Mouse (Mus musculus) embryonic facial prominence, embryonic 11.5 days (tissue): ENCODE results near the gene Stim1. TPM values are rescaled to one million over a fixed set of nuclear protein-coding genes. Genes with fewer than 3 reads are reported as not detected.

ENCODE experiments used
- ATAC-seq: fragments of 200-750 bp; cut with Nextera tagmentation; replicated peaks from 2 replicates; pipeline ENCODE4 v1.8.0; 2017; ENCODE audit warnings: low read depth; ENCODE audit not compliant: insufficient number of reproducible peaks, low FRiP score, low TSS enrichment
- DNase-seq: peaks from one replicate; pipeline ENCODE4 v3.0.0-alpha.2; 2015; ENCODE audit warnings: low spot score
- H3K27ac ChIP-seq: fragments of 300-500 bp; sonication (generic); replicated peaks from 2 replicates; pipeline ENCODE4 v1.5.1; 2014; ENCODE audit warnings: mild to moderate bottlenecking, low read depth, low read length, control low read depth
- H3K27me3 ChIP-seq: fragments of 300-500 bp; sonication (generic); 2 replicates; pipeline ENCODE4 v1.6.1; 2014; ENCODE audit warnings: mild to moderate bottlenecking, low read length, moderate library complexity, mixed read lengths; ENCODE audit not compliant: control insufficient read depth, insufficient read depth
- H3K36me3 ChIP-seq: fragments of 300-500 bp; sonication (generic); replicated peaks from 2 replicates; pipeline ENCODE4 v1.6.1; 2014; ENCODE audit warnings: low read depth, mild to moderate bottlenecking, low read length, moderate library complexity, mixed read lengths; ENCODE audit not compliant: control insufficient read depth, insufficient read depth
- H3K4me1 ChIP-seq: fragments of 300-500 bp; sonication (generic); 2 replicates; pipeline ENCODE4 v1.6.1; 2014; ENCODE audit warnings: low read length, mixed read lengths; ENCODE audit not compliant: control insufficient read depth, insufficient read depth
- H3K4me2 ChIP-seq: fragments of 300-500 bp; sonication (generic); 2 replicates; pipeline ENCODE4 v1.6.1; 2014; ENCODE audit warnings: low read depth, mild to moderate bottlenecking, control low read depth, low read length, moderate library complexity
- H3K4me3 ChIP-seq: fragments of 300-500 bp; sonication (generic); 2 replicates; pipeline ENCODE4 v1.5.1; 2014; ENCODE audit warnings: low read depth, low read length, control low read depth
- H3K9ac ChIP-seq: fragments of 300-500 bp; sonication (generic); replicated peaks from 2 replicates; pipeline ENCODE4 v1.6.1; 2014; ENCODE audit warnings: mild to moderate bottlenecking, control low read depth, low read length
- H3K9me3 ChIP-seq: fragments of 300-500 bp; sonication (generic); replicated peaks from 2 replicates; pipeline ENCODE4 v1.6.1; 2016; ENCODE audit warnings: mild to moderate bottlenecking, low read length, inconsistent platforms, mixed read lengths; ENCODE audit not compliant: control insufficient read depth
- WGBS: fragments of 180-500 bp; shearing (Covaris S2); extraction: QIAGEN DNeasy Blood & Tissue Kit; methylation state at CpG from one replicate; pipeline ENCODE4 v1.1.7; 2014; 5-methylcytosine and 5-hydroxymethylcytosine counted together
- polyA plus RNA-seq: library from polyadenylated mRNA; unstranded; fragments of >200 nt; fragmentation: Nextera tagmentation; extraction: Ambion mirVana; gene quantifications from 2 replicates; pipeline ENCODE4 v1.2.1, GENCODE M21; 2014

The Stim1 gene
- polyA plus RNA-seq, 1 experiment from 2014 or later = 10.6 TPM

- no peak overlapping the region for H3K27ac ChIP-seq
- H3K27me3 ChIP-seq = no peaks in the 10 kb centered on the region
- 93% methylated on average over 6 of the region's 6 CpGs for WGBS
- no peak overlapping the region for H3K4me3 ChIP-seq
- no peaks in the 10 kb centered on the region; the same call in 1 of the 2 replicates for H3K36me3 ChIP-seq
- H3K9me3 ChIP-seq = no peaks in the 10 kb centered on the region
- H3K4me1 ChIP-seq = no peaks in the 10 kb centered on the region
- H3K9ac ChIP-seq = no peak overlapping the region
- no peak overlapping the region for H3K4me2 ChIP-seq
- no peak for DNase-seq
- no peak for ATAC-seq
Observed at GRCm38 (mm10) chr7:102229814-102230213, 37.8 kb upstream of the Stim1 start.

GRCm38 (mm10) chr7:102233059-102233458 is 34.5 kb upstream of the Stim1 start:
- no peaks in the 10 kb centered on the region for H3K27me3 ChIP-seq
- 83% methylated on average over 4 of the region's 4 CpGs for WGBS

GRCm38 (mm10) chr7:102238686-102239286 is 28.8 kb upstream of the Stim1 start:
- 83% methylated on average over 8 of the region's 8 CpGs for WGBS
- Histone ChIP-seq H3K4me3 (no peak overlapping the region), H3K9me3 (no peaks in the 10 kb centered on the region), H3K4me1 (no peaks in the 10 kb centered on the region), H3K9ac (no peak overlapping the region), H3K36me3 (peaks cover 12% of the 10 kb centered on the region), H3K27ac (no peak overlapping the region), H3K27me3 (no peaks in the 10 kb centered on the region), H3K4me2 (no peak overlapping the region)
- ATAC-seq (no peak), DNase-seq (no peak)

More at GRCm38 (mm10) chr7:102233059-102233458, 34.5 kb upstream of the Stim1 start:
- H3K27ac ChIP-seq = no peak overlapping the region
- no peaks in the 10 kb centered on the region for H3K4me1 ChIP-seq
- DNase-seq (no peak), ATAC-seq (no peak)
- H3K4me3 ChIP-seq = no peak overlapping the region
- H3K9ac ChIP-seq = no peak overlapping the region
- H3K4me2 ChIP-seq = no peak overlapping the region
- no peaks in the 10 kb centered on the region for H3K9me3 ChIP-seq
- H3K36me3 ChIP-seq = peaks cover 5% of the 10 kb centered on the region

GRCm38 (mm10) chr7:102239591-102239990 is 28.0 kb upstream of the Stim1 start:
- H3K36me3 ChIP-seq = peaks cover 12% of the 10 kb centered on the region
- DNase-seq = no peak
- H3K4me1 ChIP-seq = no peaks in the 10 kb centered on the region
- no peak overlapping the region for H3K27ac ChIP-seq
- WGBS = 92% methylated on average over 16 of the region's 16 CpGs
- ATAC-seq = no peak
- H3K9ac ChIP-seq = no peak overlapping the region
- no peaks in the 10 kb centered on the region for H3K27me3 ChIP-seq
- no peak overlapping the region for H3K4me3 ChIP-seq
- no peak overlapping the region for H3K4me2 ChIP-seq
- H3K9me3 ChIP-seq = no peaks in the 10 kb centered on the region

DNA sequence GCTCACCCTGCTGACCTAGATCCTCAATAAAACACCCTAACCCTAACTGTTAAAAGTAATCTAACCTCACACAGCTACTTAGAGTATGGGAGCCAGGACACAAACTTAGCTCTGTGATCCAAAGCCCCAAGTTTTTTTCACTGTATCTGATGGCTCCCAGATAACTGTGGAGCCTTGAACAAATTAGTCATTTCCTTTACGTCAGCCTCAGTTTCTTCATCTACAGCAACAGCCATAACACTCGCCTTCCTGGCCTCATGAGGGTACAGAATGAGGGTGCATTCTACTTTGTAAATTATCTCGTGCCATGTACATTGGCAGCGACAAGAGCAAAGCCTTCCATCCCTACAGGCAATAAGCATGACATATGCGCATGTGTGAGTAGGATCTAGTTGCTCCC is 25.2 kb upstream of the Stim1 start:
- Histone ChIP-seq H3K4me3 (no peak overlapping the region), H3K27me3 (no peaks in the 10 kb centered on the region), H3K4me1 (peaks cover 4% of the 10 kb centered on the region), H3K9me3 (no peaks in the 10 kb centered on the region), H3K27ac (no peak overlapping the region), H3K36me3 (peaks cover 8% of the 10 kb centered on the region), H3K4me2 (no peak overlapping the region), H3K9ac (no peak overlapping the region)
- ATAC-seq (no peak), DNase-seq (no peak)
- WGBS = 87% methylated on average over 5 of the region's 5 CpGs

DNA sequence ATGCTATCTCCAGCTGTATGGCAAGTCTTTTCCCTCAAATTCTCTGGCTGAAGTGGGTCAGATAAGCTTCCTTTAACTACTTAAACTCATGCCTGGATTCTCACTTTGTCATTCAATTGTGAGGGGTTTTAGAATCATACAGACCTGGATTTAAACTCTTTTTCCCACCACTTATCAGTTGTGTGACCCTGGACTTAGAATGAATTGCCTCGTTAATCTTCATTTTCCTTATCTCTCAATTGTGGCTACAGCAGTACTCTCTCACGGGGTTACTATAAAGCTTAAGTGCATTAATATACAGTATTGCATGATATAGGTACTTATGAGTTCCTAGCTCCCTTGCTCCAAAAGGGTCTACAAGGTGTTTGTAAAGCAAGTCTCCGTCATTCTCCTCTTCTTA is 24.7 kb upstream of the Stim1 start:
- Histone ChIP-seq H3K9ac (no peak overlapping the region), H3K4me3 (no peak overlapping the region), H3K4me2 (no peak overlapping the region), H3K9me3 (no peaks in the 10 kb centered on the region), H3K27me3 (no peaks in the 10 kb centered on the region), H3K4me1 (peaks cover 4% of the 10 kb centered on the region), H3K36me3 (peaks cover 7% of the 10 kb centered on the region), H3K27ac (no peak overlapping the region)
- 89% methylated on average over 3 of the region's 3 CpGs for WGBS
- DNase-seq (no peak), ATAC-seq (no peak)

DNA sequence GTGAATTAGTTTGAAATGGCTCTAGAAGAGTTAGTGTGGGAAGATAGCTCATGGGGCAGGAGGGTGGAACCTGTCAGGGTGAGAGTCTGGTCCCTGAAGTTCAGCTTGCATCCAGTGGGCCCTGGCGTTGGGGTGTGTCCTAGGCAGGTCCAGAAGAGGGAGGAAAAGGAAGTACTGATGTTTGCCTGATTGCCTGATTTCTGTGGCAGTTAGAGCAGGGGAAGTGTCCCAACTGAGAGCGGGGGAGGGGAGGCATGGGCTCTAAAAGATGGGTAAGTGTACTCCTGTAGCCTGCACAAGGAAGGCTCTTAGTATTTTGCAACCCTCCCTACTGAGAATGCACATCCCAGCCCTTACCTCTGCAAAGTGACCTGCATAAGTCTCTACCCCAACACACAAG is 23.7 kb upstream of the Stim1 start:
- H3K27me3 ChIP-seq = no peaks in the 10 kb centered on the region
- DNase-seq = no peak
- H3K36me3 ChIP-seq = peaks cover 4% of the 10 kb centered on the region; the same call in 1 of the 2 replicates
- H3K4me2 ChIP-seq = no peak overlapping the region
- peaks cover 4% of the 10 kb centered on the region for H3K4me1 ChIP-seq
- H3K4me3 ChIP-seq = no peak overlapping the region
- WGBS = 84% methylated on average over 2 of the region's 2 CpGs
- H3K9ac ChIP-seq = no peak overlapping the region
- ATAC-seq = no peak
- H3K9me3 ChIP-seq = no peaks in the 10 kb centered on the region
- H3K27ac ChIP-seq = no peak overlapping the region

GRCm38 (mm10) chr7:102244782-102245535 is 22.6 kb upstream of the Stim1 start:
- Histone ChIP-seq H3K27me3 (no peaks in the 10 kb centered on the region), H3K36me3 (no peaks in the 10 kb centered on the region; the same call in 1 of the 2 replicates), H3K9me3 (no peaks in the 10 kb centered on the region), H3K4me2 (no peak overlapping the region), H3K4me1 (peaks cover 4% of the 10 kb centered on the region), H3K27ac (no peak overlapping the region), H3K4me3 (no peak overlapping the region), H3K9ac (no peak overlapping the region)
- no peak for DNase-seq
- WGBS = 78% methylated on average over 3 of the region's 3 CpGs
- ATAC-seq = no peak
